Mouse (Mus musculus): ENCODE data around the gene Car15. TPM values are rescaled to one million over a fixed set of nuclear protein-coding genes. Genes with fewer than 3 reads are reported as not detected.
A peak's percentile ranks its signal among the peaks of the same experiment; 100 is the strongest.

Car15 gene
- polyA plus RNA-seq (2015; fragmentation: Nextera tagmentation; extraction: Ambion mirVana): 0.83 and 1.3 TPM in 2 replicates

DNA sequence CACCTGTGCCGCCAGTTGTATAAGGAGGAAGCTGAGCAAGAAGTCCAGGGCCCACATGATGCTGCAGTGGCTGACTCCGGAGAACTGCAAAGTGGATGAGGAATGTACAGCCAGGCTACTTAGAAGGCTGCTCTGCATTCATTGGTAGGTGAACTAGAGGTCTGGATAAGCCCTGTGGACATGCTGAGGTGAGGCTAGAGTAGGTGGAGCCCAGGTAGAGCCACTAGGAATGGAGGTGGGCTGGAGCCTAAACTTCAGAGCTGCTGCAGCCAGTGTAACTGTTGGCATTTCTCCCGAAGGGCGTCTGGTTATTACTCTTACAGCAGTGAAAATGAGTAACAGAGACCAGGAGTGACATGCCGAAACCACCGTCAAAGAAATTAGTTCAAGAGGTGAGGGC is at the start of gene Car15:
Car15 (minus strand) TSS at position 314 of the 400 bp plus-strand sequence.
- no peak for DNase-seq (ENCODE audit: low spot score)

DNA sequence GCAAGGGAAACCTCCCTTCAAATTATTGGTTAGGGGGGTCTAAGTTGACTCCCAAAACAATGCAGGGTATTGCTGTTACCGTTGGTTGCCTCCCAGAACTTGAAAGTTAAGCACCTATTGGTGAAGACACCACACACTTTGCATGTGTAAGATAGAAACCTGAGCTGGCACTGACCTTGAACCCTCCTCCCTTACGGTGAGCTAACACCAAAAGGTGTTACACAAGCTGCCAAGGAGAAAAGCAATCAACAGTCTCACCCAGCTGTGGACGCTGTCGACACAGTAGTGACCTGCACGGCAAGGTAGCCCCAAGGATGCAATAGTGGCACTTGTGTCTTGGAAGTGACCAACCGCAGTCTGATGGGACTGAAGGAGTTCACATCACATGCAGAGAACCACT is 46.0 kb upstream of the Car15 start:
- DNase-seq (ENCODE audit: low spot score): no peak

DNA sequence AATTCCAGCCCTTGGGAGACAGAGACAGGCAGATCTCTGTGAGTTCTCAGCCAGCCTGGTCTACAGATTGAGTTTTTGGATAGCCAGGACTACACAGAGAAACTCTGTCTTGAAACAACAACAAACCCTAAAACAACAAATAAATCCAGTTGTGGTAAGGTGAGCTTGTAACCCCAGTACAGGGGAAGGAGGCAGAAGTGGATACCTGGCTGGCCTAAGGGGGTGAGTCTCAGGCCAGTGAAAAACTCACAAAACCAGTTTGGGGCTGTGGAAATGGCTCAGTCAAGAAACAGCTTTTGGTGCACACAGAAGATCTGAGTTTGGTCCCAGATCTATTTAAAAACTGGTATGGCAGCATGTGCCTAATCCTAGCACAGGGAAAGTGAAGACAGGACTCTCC is 44.0 kb upstream of the Car15 start:
- no peak for DNase-seq (ENCODE audit: low spot score)

DNA sequence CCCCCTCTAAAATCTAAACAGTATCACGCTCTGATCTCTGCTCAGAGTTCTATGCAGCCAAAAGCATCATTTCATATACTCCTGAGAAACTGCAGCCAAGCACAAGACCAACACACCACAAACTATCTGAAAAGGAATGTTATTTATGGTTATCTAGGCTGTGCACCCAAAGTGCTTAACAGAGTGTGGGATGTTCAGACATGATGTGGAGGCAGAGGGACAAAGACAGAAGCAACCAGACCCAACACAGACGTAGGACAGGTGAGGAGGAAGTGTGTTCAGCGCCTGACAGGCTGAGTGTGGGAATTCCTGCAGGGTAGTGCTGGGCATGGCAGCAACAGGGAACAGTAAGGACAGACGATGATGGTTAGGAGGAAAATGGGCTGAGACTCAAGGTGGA is 41.4 kb upstream of the Car15 start:
- DNase-seq (ENCODE audit: low spot score): no peak

DNA sequence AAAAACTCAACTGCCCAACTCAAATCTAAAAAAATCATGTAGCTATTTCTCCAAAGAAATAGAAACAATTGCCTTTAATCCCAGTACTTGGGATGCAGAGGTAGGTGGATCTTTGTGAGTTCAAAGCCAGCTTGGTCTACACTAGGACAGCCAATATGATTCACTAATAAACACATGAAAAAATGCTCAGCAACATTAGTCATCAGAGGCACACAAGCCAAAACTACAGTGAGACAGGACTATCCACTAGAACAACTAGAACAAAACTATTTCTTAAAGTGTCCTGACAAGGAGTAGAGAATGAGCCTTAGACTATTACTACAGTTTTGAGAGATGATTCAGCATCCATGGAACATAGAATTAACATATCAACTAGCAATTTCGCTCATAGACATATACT is 37.9 kb upstream of the Car15 start:
- no peak for DNase-seq (ENCODE audit: low spot score)

DNA sequence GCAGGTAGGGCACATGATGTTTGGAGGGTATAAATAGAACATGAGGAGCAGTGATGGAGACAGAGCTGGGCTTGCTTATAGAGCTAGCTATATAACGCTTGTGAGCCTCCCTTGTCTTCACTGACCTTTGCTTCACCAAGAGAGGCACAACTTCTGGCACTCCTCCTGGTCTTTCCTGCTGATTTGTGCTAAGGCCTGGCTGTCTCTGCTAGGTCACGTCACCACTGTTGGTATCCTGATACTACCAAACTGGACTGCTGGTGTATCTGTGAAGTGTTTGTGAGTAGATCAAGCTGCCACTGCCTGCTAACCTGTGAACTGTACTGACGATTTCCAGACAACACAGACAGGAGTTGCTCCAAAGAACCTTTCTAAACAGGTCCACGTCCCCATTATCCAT is 37.0 kb upstream of the Car15 start:
- no peak for DNase-seq (ENCODE audit: low spot score)

DNA sequence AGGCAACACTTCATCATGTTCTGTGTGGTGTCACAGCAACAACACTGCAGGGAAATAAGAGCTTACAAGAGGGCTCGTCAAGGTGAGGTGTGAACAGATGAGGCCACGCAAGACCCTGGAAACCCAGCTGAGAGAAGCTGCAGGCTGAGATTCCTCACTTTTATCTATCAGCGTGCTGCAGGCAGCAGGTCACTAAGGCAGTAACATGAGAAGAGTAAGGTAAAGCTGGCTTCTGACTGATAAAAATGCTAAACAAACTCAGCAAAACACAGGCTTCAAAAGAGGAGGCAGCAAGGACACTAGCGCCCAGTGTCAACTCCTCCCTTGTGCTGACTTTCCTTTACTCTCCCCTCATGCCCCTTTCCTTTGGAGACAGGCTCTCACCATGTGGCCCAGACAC is 34.8 kb upstream of the Car15 start:
- DNase-seq (ENCODE audit: low spot score): no peak

DNA sequence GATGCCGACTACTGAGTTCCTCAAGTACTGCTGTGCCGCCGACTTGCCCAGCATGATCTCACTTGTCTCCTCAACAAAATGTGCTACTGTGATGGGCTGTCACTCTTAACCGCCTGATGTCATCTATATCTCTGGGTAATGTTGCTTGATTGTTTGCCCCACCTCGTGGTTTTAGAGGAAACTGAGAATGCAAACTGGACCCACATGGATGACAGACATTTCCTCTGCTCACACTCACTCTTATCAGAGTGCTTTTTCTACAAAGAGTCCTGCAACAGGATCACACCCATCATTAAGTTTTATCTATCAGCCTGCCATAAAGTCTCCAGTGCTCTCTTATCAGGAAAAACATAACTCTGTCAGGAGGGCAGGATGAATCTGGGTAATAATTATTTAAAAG is 33.1 kb upstream of the Car15 start:
- no peak for DNase-seq (ENCODE audit: low spot score)

DNA sequence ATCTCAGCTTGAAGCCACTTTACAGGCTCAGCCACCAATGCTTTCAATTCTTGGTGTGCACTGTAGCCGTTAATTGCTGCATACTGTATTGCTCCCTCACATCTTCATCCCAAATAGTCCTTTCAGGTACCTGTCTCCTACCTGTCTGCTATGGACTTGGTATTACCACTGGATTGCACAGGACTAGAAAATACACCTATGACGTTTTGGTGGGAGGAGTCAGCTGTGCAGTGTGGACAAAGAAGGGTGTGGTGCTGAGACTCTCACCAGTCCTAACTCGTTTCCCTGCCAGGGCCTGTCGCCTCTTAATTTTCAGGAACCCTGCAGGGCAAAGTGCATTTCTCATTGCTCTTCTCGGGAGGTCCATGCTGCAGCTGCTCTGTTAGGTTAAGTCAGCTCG is 27.6 kb upstream of the Car15 start:
- DNase-seq (ENCODE audit: low spot score): no peak

DNA sequence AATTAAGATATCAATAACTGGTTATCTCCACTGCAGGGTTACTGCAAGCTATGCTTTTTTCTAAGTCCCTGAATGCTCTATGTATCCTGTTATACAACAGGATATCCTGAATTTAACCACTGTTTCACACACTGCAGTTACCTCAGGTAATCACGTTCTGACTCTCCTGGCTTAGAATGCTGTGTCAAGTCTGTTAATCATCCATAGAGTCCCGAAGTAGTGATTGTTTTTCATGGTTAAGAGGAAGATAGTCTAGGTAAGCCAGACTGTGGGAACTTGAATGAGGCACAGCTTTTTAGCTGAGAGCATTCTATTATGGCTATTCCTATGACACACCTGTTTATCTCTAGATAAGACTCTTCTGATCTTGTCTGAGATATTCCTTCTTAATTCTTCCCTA is 27.1 kb upstream of the Car15 start:
- no peak for DNase-seq (ENCODE audit: low spot score)

DNA sequence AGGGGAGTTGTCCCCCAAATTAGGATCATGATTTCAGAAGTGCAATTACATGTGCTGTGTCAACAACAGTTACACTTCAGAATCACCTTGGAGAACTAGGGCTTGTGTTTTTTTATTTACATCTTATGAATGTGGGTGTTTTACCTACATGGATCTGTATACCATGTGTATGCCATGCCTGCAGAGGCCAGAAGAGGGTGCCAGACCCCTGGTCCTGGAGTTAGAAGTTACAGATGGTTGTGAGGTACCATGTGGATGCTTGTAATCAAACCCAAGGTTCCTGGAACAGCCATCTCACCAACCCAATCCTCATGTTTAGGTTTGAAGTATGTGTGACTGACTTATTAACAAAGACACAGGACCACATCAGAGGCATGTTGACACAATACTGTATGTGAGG is 20.4 kb upstream of the Car15 start:
- peak; percentile 33 for DNase-seq (ENCODE audit: low spot score)

DNA sequence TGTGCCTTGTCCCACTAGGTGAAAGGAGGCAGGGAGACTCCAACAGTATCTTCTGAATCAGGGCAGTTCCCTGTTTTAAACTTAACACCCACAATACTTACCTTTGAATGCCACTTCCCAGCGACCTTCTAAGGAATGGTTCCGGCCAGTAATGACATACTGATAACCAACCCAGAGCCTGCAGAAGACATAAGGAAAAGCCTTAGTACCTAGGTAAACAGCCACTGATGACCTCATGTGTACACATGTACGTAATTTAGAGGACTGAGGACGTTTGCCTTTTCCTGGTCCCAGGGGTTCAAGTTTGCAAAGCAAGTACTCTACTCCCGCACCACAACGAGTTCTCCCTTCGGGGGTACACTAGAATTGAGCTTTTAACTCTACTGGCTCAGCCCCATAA is 19.0 kb upstream of the Car15 start:
- DNase-seq (ENCODE audit: low spot score): no peak

DNA sequence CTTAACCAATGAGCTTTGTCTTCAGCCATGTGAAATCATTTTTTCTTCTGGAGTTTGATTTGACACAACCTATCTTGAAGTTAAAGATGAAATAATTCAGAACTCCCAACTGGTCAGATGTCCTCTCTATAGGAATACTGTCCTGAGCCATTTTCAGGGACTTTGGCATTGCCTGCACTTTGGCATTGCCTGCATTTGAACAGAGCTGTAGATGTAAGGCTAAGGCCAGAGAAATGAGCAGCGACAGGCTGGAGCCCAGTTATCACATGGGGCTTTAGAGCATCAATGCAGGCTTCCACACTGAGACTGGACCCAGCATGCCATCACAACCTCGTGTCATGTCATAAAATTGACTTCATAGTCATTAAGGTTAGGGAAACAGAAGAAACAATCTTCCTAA is 15.1 kb upstream of the Car15 start:
- DNase-seq (ENCODE audit: low spot score): no peak

DNA sequence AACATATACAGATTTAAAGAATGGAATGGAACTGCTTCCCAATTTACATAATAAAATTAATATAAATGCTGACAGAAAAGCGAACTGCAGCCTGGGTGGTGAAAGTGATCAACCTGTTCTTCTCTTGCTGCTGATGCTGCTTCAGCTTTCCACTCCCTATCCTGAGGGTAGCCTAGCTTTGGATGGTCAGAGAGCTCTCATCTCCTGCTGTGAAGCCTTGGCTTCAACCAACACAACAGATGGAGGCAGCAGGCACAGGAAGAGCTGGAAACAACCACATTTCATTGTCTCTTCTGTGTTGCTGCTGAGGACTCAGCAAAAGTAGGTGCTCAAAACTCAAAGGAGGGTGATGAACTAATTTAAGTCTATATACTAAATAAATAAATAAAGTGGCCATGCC is 13.7 kb upstream of the Car15 start:
- DNase-seq (ENCODE audit: low spot score): no peak

DNA sequence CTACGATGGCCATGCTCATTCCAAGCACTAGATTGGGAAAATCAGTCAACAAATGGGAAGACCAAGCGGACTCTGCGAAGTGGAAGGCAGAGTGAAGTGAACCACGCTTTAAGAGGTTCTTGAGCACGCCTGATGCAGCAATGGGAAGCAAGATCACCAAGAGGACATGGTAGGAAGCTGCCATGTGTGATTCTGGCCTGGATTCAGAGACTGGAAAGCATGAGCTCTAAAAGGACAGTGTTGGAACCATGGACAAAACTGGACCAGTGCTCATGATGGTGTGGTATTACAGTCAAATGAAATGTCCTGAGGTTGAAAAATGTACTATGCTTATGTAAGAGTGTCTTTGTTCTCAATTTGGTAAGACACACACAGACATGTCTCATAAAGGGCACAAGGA is 13.2 kb upstream of the Car15 start:
- DNase-seq (ENCODE audit: low spot score): no peak

DNA sequence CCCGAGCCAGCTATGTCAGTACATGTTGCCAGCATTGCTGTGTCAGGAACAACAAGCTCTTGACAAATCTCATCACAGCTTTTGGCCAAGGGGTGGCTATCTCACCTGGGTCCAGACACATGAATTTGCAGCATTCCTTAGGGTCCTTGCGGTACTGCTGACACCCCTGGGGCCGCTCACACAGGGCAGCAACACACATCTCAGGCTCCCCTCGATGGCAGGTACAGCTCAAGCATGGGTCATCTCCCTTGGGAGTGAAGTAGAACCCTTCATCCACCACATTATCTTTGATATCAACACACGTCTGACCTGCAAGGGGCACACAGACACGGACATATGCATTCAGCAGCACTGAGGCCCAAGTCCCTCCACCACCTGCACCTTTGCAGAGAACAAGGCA is 11.3 kb upstream of the Car15 start:
- DNase-seq (ENCODE audit: low spot score): no peak

DNA sequence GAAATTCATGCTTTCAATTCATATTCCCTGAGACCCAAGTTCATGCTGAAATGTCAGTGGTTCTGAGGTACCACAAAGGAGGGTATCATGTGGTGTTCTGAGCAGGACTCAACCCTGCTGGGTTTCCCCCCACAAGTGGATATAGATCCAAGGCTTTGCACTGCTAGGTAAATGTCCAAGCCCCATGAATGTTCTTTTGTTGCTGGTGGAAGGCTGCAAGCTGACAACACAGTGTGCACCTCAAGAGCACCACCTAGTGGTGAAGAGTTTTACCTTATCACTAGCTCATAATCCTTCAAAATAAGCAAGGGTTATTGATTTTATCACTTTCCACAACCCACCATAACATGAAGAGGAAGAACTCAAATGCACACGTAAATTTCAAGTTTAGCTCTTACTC is 10.8 kb upstream of the Car15 start:
- DNase-seq (ENCODE audit: low spot score): peak; percentile 61

DNA sequence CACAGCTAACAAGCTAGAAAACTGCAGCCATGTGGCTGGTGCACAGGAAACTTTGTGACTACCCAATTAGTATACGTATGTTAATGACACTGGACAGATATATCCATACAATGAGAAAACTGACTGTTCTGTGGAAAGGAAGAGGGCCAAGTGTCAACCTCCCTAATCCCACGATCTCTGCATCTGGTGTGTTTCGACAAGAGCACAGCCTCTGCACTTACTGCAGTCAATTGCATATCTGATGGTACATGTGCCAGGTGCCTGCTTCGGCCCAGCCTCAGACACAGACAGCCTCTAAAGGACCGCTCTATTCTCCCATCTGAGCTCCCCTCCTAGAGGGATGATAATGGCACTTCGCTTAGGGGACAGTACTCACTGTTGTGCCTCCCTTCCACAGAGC is 10.3 kb upstream of the Car15 start:
- DNase-seq (ENCODE audit: low spot score): no peak

DNA sequence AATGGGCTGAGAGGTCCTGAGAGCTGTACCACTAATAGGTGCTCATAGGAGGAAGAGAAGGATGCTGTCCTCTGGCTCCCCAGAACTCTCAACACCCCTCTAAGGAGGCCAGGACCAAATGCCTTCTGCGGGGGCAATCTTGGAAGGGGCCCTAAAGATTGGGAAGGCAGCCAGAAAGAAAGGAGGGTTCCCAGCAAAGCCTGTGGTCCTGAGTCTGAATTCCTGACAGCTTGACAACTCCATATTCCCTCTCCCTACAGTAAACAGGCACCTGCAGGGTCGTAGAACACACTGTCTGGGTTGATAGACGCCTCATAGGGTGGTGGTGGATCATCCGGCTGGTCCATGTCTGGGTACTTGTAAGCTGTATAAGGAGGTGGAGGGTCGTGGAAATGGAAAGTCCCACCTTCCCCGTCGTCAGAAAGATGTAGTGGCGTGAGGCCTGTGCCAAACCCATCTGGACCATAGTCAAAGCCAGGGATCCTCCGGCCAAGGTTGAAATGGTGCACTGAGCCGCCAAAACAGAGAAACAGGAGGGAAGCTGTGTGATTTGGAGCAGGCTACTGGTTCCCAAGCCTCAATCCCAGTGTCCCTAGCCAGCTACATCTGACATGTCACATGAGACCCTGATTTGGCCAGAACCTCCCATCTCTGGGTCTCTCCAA is 5.7 kb upstream of the Car15 start:
- DNase-seq (ENCODE audit: low spot score): no peak

DNA sequence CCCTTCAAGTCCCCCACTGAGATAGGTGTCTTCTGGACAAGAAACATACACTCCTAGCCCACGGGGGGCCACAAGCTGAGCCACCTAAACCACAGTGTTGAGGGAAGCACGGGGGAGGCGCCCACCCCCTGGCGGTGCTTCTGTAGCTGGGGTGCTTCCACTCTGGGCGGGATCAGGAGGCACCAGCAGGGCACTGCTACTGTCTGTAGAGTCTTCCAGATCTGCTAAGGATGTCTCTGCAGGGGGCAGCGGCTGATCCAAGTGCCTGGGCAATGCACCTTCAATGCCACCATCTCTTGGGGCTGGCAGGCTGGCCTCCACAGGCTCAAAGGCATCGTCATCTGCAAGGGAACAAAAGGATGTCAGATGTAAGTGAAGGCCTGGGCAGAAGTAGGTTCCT is 4.3 kb upstream of the Car15 start:
- DNase-seq (ENCODE audit: low spot score): no peak

DNA sequence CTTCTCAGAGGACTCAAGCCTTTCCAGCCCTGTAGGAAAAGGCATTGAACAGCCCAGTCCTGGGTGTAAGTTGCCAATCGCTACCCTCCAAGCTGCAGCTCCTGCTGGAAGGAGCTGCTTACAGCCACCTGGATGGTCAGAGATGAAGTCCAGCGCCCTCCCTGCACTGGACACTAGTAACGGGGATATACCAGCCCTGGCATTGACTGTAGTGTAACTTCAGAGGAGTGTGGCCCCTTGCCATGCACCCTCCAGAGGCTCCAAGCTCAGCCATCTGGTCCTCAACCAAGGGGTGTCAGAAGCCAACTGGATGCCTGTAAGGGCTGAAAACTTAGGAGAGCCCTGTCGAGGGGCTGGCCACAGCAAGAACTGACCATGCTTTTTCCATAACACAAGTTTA is 1.8 kb upstream of the Car15 start:
- DNase-seq (ENCODE audit: low spot score): no peak

DNA sequence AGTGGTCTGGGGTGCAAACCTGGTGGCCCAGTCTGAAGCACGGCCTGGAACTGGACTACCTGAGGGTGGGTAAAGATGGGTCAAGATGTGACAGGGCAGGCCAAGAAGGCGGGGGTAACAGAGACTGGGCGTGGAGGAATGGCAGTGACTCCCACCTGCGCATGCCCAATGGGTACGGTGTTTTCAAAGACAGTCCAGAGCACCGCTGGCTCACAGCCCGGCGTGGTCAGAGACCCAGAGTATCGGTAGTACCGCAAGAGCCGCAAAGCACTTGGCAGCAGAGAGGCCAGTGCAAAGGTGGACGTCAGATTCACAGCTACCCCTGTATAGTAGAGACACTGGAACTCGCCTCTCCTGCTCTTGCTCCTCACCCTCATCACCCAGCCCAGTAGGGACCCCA is 2.7 kb downstream of the Car15 start:
- no peak for DNase-seq (ENCODE audit: low spot score)

DNA sequence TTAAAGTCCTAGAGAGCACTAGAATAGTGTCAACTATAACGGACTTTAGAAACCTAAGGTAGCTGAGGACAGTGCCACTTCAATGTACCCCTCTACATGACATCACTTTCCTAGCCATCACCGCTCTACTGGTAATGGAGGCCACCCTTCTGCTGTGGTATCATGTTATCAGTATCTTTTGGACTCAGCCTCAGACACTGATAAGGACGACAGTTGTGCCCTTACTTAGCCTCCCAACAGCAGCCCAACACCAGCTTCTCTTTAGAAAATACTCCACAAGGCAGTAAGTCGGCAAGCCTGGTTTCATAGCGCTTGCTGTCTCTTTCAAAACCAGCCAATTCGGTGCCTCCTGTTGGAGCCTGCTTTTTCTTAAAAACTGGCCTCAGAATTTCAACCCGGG is 3.6 kb downstream of the Car15 start:
- DNase-seq (ENCODE audit: low spot score): no peak

Data from thymus, postnatal 0 days (tissue).